Mouse (Mus musculus): ENCODE measurements around the gene BC030870. TPM values are rescaled to one million over a fixed set of nuclear protein-coding genes. Genes with fewer than 3 reads are reported as not detected.

Gene BC030870
- polyA plus RNA-seq, 1 experiment, result not detected

DNA sequence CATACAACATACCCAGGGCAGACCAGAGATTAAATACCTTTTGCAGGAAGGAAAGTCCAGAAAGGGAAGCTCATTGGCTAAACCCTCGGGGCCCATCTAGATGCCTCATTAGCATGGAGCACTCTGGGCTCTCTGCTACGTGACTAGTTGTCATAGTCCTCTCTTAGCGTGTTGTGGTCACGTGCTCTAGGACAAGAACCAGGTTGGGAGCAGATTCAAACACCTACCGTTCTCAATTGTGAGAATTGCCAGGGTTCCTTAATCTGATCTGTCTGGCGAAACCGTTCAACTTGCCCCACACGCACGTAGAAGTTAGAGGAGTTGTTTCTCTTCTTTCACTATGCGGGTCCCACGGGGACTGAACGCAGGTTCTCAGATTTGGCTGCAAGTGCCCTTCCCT is 41.2 kb downstream of the BC030870 start:
- Histone ChIP-seq H3K4me1 (replicated peaks; ENCODE audit: control insufficient read depth, insufficient read depth, low read length) (no peaks in the 10 kb centered on the region), H3K36me3 (ENCODE audit: control insufficient read depth, insufficient read depth, low read length) (no peaks in the 10 kb centered on the region), H3K27ac (ENCODE audit: control insufficient read depth, insufficient read depth, low read length) (no peak overlapping the region), H3K27me3 (ENCODE audit: control insufficient read depth, insufficient read depth, low read length) (no peaks in the 10 kb centered on the region), H3K4me3 (ENCODE audit: control insufficient read depth, insufficient read depth, low read length) (no peak overlapping the region)
- WGBS, result 91% methylated on average over 12 of the region's 12 CpGs
- TF ChIP-seq CTCF (IDR thresholded peaks at IDR 0.05; ENCODE audit: borderline replicate concordance, control insufficient read depth, extremely low read depth, insufficient read depth, low read length, poor library complexity) (no peak), POLR2A (IDR thresholded peaks at IDR 0.05; ENCODE audit: control insufficient read depth, extremely low read depth, insufficient read depth, low read length, poor library complexity) (no peak)
- no peak for DNase-seq

DNA sequence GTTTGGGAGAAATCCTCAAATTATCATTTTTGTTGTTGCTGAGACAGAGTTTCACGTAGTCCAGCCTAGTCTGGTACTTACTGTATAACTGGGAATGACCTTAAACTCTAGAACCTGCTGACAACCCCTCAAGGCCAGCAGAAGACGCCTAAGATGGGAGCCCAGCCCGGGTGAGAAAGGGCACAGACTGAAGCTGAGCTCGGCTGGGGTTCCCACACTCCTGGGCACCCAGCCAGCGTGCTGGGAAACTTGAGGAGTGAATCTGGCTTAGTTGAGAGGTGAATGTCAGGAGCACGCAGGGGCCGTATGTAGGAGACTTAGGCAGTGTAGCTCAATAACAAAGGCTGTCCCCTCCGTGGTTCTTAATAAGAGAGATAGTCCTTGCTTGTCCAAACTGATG is 41.7 kb downstream of the BC030870 start:
- WGBS, result 88% methylated on average over 8 of the region's 8 CpGs
- no peak overlapping the region for H3K27ac ChIP-seq (ENCODE audit: control insufficient read depth, insufficient read depth, low read length)
- DNase-seq, result no peak
- no peaks in the 10 kb centered on the region for H3K27me3 ChIP-seq (ENCODE audit: control insufficient read depth, insufficient read depth, low read length)
- no peak overlapping the region for H3K4me3 ChIP-seq (ENCODE audit: control insufficient read depth, insufficient read depth, low read length)
- TF ChIP-seq POLR2A (IDR thresholded peaks at IDR 0.05; ENCODE audit: control insufficient read depth, extremely low read depth, insufficient read depth, low read length, poor library complexity), result no peak
- no peak for TF ChIP-seq CTCF (IDR thresholded peaks at IDR 0.05; ENCODE audit: borderline replicate concordance, control insufficient read depth, extremely low read depth, insufficient read depth, low read length, poor library complexity)
- H3K36me3 ChIP-seq (ENCODE audit: control insufficient read depth, insufficient read depth, low read length), result no peaks in the 10 kb centered on the region
- no peaks in the 10 kb centered on the region for H3K4me1 ChIP-seq (replicated peaks; ENCODE audit: control insufficient read depth, insufficient read depth, low read length)

DNA sequence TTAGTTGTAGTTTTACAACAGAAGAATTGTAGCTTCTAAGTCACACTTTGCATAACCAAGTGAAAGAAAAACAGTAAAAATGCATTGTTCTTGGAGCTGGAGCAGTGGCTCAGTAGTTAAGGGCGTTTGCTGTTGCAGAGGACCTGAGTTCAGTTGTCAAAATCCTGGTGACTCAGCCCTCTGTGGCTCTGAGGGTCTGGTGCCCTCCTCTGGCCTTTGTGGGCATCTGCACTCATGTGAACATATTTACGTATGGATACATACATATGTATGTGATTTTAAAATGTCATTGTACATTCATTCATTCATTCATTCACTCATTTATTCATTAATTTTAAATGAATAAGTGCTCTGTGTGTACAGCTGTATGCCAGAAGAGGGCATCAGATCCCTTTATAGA is 43.7 kb downstream of the BC030870 start:
- Histone ChIP-seq H3K4me3 (ENCODE audit: control insufficient read depth, insufficient read depth, low read length) (no peak overlapping the region), H3K27me3 (ENCODE audit: control insufficient read depth, insufficient read depth, low read length) (no peaks in the 10 kb centered on the region), H3K27ac (ENCODE audit: control insufficient read depth, insufficient read depth, low read length) (no peak overlapping the region), H3K4me1 (replicated peaks; ENCODE audit: control insufficient read depth, insufficient read depth, low read length) (no peaks in the 10 kb centered on the region), H3K36me3 (ENCODE audit: control insufficient read depth, insufficient read depth, low read length) (no peaks in the 10 kb centered on the region)
- 62% methylated on average over 2 of the region's 2 CpGs for WGBS
- no peak for DNase-seq
- TF ChIP-seq CTCF (IDR thresholded peaks at IDR 0.05; ENCODE audit: borderline replicate concordance, control insufficient read depth, extremely low read depth, insufficient read depth, low read length, poor library complexity) (no peak), POLR2A (IDR thresholded peaks at IDR 0.05; ENCODE audit: control insufficient read depth, extremely low read depth, insufficient read depth, low read length, poor library complexity) (no peak)

DNA sequence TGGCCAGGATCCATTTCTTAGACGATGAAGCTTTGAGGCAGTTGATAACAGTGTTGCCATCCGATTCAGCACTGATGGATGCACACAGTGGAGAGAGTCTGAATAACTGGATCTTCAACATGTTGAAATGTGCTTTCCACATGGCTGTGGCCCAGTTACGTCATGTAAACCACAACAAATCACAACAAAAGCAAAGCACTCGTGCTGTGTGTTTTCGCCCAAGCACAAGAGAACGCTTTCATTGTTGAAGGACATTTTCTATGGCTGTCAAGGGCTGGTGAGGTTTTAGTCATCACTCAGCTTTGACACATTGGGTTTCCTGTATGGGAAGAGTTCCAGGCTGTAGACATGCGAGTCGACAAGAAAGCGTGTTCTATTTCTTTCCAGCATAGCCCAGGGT is 48.6 kb downstream of the BC030870 start:
- WGBS, result 30% methylated on average over 9 of the region's 9 CpGs

DNA sequence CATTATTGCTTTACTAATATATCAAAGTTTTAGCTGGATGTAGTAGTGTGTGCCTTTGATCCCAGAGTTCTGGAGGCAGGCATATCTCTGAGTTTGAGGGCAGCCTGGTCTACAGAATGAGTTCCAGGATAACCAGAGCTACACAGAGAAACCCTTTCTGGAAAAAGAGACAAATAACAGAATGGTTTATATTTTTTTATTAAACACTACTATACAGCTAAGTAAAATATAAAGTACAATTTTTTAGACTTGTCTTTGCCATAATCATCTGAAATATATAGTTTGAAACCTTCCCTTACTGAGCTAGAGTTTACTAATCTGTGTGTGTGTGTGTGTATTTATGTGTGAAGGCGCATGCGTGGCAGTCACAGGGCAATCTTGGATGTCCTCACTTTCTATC is 54.6 kb downstream of the BC030870 start, which contains the start of gene Gm10663:
Gene Gm10663 (plus strand): TSS at position 301 of the 400 bp plus-strand sequence.
- Histone ChIP-seq H3K4me3 (ENCODE audit: control insufficient read depth, insufficient read depth, low read length) (no peak within 1 kb of the TSS), H3K27ac (ENCODE audit: control insufficient read depth, insufficient read depth, low read length) (no peak within 1 kb of the TSS), H3K36me3 (ENCODE audit: control insufficient read depth, insufficient read depth, low read length) (no peaks in the 10 kb centered on the region), H3K4me1 (replicated peaks; ENCODE audit: control insufficient read depth, insufficient read depth, low read length) (no peaks in the 10 kb centered on the region), H3K27me3 (ENCODE audit: control insufficient read depth, insufficient read depth, low read length) (no peaks in the 10 kb centered on the region)
- TF ChIP-seq POLR2A (IDR thresholded peaks at IDR 0.05; ENCODE audit: control insufficient read depth, extremely low read depth, insufficient read depth, low read length, poor library complexity), result no peak
- no peak for TF ChIP-seq CTCF (IDR thresholded peaks at IDR 0.05; ENCODE audit: borderline replicate concordance, control insufficient read depth, extremely low read depth, insufficient read depth, low read length, poor library complexity)
- DNase-seq, result no peak
- 97% methylated on average over 2 of the region's 2 CpGs for WGBS

More for the DNA sequence above, 48.6 kb downstream of the BC030870 start:
- Histone ChIP-seq H3K4me3 (ENCODE audit: control insufficient read depth, insufficient read depth, low read length) (no peak overlapping the region), H3K27ac (ENCODE audit: control insufficient read depth, insufficient read depth, low read length) (no peak overlapping the region), H3K27me3 (ENCODE audit: control insufficient read depth, insufficient read depth, low read length) (no peaks in the 10 kb centered on the region), H3K36me3 (ENCODE audit: control insufficient read depth, insufficient read depth, low read length) (no peaks in the 10 kb centered on the region), H3K4me1 (replicated peaks; ENCODE audit: control insufficient read depth, insufficient read depth, low read length) (no peaks in the 10 kb centered on the region)
- DNase-seq, result no peak
- TF ChIP-seq CTCF (IDR thresholded peaks at IDR 0.05; ENCODE audit: borderline replicate concordance, control insufficient read depth, extremely low read depth, insufficient read depth, low read length, poor library complexity) (no peak), POLR2A (IDR thresholded peaks at IDR 0.05; ENCODE audit: control insufficient read depth, extremely low read depth, insufficient read depth, low read length, poor library complexity) (no peak)

DNA sequence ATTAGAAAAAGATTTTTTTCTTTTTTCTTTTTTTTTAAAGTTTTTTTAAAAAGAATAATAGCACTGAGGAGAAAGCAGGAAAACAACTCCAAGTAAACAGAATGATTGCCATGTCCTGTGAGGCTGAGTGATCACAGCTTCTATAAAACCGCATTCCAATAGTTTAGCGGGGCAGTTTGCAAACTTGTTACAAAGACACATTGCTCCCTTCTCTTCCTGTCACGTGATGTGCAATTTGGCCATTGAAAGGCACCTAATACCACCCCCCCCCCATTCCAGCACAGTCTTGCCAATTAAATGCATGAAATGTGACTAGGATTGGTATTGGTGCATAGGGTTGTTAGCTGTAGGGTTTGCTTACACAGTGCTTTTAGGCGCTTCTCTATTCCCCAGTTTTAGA is 58.4 kb downstream of the BC030870 start:
- H3K27me3 ChIP-seq (ENCODE audit: control insufficient read depth, insufficient read depth, low read length), result no peaks in the 10 kb centered on the region
- TF ChIP-seq POLR2A (IDR thresholded peaks at IDR 0.05; ENCODE audit: control insufficient read depth, extremely low read depth, insufficient read depth, low read length, poor library complexity) (no peak), CTCF (IDR thresholded peaks at IDR 0.05; ENCODE audit: borderline replicate concordance, control insufficient read depth, extremely low read depth, insufficient read depth, low read length, poor library complexity) (no peak)
- H3K4me1 ChIP-seq (replicated peaks; ENCODE audit: control insufficient read depth, insufficient read depth, low read length), result no peaks in the 10 kb centered on the region
- 74% methylated on average over 4 of the region's 4 CpGs for WGBS
- no peak for DNase-seq
- no peaks in the 10 kb centered on the region for H3K36me3 ChIP-seq (ENCODE audit: control insufficient read depth, insufficient read depth, low read length)
- no peak overlapping the region for H3K4me3 ChIP-seq (ENCODE audit: control insufficient read depth, insufficient read depth, low read length)
- H3K27ac ChIP-seq (ENCODE audit: control insufficient read depth, insufficient read depth, low read length), result no peak overlapping the region

DNA sequence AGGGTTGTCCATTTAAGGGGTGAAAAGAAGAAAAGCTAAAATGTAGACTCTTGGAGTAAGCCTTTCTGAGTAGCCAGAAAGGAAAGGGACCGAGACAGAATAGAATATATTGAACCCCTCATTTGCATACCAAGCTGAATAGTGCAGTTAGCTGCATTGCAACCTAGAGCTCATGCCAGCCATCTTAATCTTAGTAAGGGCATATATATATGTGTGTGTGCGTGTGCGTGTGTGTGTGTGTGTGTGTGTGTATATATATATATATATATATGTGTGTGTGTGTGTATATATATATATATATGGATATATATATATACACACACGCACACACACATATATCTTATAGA is 60.9 kb downstream of the BC030870 start:
- H3K27me3 ChIP-seq (ENCODE audit: control insufficient read depth, insufficient read depth, low read length), result no peaks in the 10 kb centered on the region
- no peak overlapping the region for H3K27ac ChIP-seq (ENCODE audit: control insufficient read depth, insufficient read depth, low read length)
- 94% methylated on average over 4 of the region's 4 CpGs for WGBS
- no peaks in the 10 kb centered on the region for H3K4me1 ChIP-seq (replicated peaks; ENCODE audit: control insufficient read depth, insufficient read depth, low read length)
- no peaks in the 10 kb centered on the region for H3K36me3 ChIP-seq (ENCODE audit: control insufficient read depth, insufficient read depth, low read length)
- no peak for DNase-seq
- H3K4me3 ChIP-seq (ENCODE audit: control insufficient read depth, insufficient read depth, low read length), result no peak overlapping the region
- TF ChIP-seq CTCF (IDR thresholded peaks at IDR 0.05; ENCODE audit: borderline replicate concordance, control insufficient read depth, extremely low read depth, insufficient read depth, low read length, poor library complexity), result no peak
- no peak for TF ChIP-seq POLR2A (IDR thresholded peaks at IDR 0.05; ENCODE audit: control insufficient read depth, extremely low read depth, insufficient read depth, low read length, poor library complexity)

Measured in thymus, adult 2 months (tissue).